Mouse (Mus musculus) ES-CJ7 (cell line): ENCODE measurements at regions not wholly inside any gene's neighbourhood (a gene's known extent, or its start where the extent isn't known, plus 50 kb on each side); places are given as distances from the start of the nearest gene placed in this dataset.

Experiments used
- DNase-seq: peaks from one replicate; pipeline ENCODE4 v3.0.0; 2011; ENCODE audit warnings: low read depth, low spot score

GRCm38 (mm10) chr15:62195440-62195839 is 1272.6 kb upstream of the A1bg start:
- no peak for DNase-seq

GRCm38 (mm10) chr15:62192706-62193105 is 1269.9 kb upstream of the A1bg start:
- DNase-seq = no peak

DNA sequence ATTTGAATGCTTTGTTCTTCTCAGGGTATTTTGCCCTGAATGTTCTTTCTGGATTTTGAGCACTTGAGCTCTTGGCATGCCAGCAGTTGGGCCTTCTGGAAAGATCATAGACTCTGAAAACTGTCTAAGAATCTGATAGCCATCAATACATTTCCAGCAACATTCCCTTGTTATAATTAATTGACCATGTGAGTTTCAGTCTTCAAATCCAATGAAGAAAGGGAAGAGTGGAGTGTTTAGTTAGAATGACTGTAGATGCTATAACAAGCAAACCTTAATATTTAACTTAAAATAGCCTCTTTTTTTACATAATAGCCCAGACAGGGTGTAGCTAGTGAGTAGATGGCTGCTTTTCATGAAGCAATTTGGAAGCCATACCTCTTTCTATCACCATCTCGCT is 1268.8 kb upstream of the A1bg start:
- no peak for DNase-seq

GRCm38 (mm10) chr15:62190977-62191614 is 1268.3 kb upstream of the A1bg start:
- no peak for DNase-seq

GRCm38 (mm10) chr15:62190224-62190910 is 1267.6 kb upstream of the A1bg start:
- DNase-seq = no peak

DNA sequence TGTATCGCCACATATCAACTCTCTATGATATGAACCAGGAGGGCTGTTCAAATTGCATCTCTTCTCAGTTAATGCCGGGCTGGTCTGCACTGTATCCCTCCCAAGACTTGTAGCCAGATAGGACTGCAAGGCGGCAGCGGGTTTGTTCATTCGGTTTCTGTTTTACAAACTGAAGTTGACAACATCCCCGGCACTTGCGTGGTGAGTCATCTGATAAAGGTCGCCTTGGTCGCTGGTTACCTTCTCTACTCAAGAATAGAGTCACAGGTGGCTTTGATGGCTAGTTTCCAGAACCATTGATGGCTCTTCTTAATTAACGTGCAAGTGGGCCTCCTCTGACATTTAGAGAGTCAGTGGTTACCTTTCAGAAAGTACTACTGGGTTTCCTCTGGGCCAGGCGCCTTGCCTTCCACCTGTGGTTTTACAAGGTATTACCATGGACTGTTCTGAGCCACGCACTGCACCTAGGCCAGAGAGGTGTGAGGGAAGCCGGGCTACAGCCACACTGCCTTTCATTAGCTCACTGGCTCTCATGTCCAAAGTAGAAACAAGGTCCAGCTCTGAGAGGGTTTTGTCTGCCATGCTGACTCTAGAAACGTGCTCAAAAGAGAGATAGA is 1266.9 kb upstream of the A1bg start:
- DNase-seq = no peak

GRCm38 (mm10) chr15:62186548-62186947 is 1263.7 kb upstream of the A1bg start:
- DNase-seq = no peak

GRCm38 (mm10) chr15:62183803-62184202 is 1261.0 kb upstream of the A1bg start:
- DNase-seq = no peak

- no peak for DNase-seq
Measured at GRCm38 (mm10) chr15:62181454-62181910, 1258.7 kb upstream of the A1bg start.

DNA sequence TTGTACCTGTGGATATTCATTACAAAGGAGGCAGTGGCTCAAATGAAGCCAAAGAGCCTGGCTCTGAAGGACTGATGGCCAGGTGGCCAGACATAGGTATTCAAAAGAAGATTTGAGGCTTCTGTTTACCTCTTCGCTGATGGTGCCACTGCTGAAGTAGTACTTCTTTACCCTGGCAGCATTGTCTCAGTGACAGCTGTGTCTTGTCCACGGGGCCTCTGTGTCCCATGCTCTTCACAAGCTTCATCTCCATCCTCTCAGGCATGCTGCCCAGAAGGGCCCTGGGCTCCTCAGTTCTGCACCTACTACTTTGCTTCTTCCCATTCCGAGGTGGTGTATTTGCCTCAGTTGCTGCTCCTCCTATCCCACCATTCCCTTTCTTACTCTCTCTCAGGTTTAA is 1257.9 kb upstream of the A1bg start:
- no peak for DNase-seq

DNA sequence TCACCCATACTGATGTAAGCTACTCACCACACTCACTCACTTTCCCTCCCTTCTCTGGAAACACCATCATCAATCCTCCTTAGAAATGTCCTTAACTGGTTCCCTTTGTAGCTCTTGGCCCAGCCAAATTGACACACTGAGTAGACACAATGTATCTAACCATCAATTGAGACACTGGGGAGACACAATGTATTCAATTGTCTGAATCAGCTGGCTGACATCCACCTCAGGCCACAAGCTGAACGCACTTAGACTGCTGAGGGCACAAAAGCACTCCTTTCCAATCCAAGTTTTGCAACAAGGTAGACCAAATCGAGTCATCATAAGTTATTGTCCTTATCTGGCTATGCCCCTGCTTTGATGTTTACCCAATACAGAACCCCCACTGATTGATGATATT is 1257.0 kb upstream of the A1bg start:
- no peak for DNase-seq

DNA sequence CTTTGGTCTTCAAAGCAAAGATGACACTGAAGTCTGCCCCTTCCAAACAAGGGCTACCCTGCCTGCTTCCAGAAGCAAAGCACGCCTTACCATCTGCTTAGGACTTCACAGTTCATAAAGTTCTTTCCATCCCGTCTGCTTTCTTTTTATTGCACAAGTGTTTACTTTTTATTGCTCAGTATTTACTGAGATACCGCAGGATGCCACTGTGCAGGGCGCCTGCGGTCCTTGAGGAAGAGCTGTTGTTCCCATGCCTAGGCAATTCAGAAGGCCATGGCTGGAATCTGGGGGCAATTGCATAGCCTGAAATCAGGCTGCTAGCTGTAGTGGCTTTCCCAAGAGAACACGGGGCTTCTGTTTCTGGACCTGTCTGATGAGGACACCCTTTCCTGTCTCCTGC is 1255.8 kb upstream of the A1bg start:
- no peak for DNase-seq

DNA sequence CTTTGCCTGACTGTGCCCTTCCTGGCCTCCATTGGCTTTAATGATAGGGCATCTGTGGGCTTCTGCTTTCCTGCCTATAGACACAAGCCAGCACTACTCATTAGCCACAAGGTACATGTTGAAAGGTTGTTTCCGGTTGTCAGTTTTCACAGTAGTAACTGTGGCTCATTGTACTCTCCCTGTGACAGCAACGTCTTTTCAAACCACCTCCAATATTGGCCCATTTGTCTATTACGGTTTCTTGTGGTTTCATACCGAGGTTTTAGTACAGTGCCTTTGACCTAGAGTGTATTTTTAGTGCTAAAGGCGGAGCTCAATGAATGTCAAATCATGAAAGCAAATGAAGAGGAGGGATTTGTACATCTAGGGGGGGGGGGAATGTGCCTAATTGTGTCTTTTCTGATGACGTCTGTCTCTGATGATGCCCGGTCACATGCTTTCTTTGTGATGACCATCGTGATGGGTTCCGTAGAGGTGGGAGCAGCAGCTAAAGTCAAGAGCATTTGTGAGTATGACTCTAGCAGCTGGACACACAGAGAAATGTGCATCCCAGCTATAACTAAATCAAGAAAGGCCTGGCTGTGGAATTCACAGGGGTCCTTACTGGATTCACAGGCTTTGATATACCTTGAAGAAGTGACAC is 1255.1 kb upstream of the A1bg start:
- DNase-seq = no peak

GRCm38 (mm10) chr15:62176076-62176475 is 1253.3 kb upstream of the A1bg start:
- no peak for DNase-seq

- no peak for DNase-seq
Measured at GRCm38 (mm10) chr15:62173633-62174543, 1251.1 kb upstream of the A1bg start.

GRCm38 (mm10) chr15:62171632-62172031 is 1248.8 kb upstream of the A1bg start:
- DNase-seq = no peak

DNA sequence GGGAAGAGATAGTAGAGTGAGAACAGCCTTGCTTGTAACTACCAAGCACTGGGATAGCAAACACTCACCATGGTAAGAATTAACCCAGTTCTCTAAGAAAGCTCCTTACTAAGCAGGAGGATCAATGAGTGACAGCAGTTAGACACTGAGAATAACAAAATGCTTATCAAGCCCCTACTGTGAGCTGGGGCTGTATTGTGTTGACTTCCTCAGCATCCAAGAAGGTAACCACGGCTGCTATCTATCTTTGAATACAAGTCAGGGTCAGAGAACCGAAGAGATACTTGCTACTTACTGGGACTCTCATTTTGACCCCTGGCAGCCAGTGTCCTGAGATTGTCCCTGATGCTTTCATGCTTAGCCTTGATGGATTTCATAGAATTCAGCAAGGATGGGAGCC is 1248.4 kb upstream of the A1bg start:
- DNase-seq = no peak

DNA sequence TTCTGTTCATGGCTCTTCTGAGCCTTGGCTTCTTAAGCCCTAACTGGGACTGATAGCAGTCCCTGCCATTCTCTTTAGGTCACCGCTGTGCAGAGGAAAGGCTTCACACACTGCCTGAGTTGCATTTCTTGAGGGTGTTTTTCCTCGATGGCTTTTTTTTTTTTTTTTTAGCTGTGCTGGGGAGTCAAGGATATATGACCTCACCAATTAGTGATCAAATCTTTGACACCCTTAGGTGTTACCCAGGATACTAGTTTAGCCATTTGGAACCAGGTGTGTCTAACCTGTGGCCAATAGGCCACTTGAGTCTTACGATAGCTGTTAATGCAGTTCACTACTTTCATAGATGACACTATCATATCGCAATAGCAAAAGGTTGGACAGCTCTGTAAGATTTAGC is 1247.5 kb upstream of the A1bg start:
- no peak for DNase-seq

GRCm38 (mm10) chr15:62169591-62170019 is 1246.8 kb upstream of the A1bg start:
- no peak for DNase-seq

DNA sequence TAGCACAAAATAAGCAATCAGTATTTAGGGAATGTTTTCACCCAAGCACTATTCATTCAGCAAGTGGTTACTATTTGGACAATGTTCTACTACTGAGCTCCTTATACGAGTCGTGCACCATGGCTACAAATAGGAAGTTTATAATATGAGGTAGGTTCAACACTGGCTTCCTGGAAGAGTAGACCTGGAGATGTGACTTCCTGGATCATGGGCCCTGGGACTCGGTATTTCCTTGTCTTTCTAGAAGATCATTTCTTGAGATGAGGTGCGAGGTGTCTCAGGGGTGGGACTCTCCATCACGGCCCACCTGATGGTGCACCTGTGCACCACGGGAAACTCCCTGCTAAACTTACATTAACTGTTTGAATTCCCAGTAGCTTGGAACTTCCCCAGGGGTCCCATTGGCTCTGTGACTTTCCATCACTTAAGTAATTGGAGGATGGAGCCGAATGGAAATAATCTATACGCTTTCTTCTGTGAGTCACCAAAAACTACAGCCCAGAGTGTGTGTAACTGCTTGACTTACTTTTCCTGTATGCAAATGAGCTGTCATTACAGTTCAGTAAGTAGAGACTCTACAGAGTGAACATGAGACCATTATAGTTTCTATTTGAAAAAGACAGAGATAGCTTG is 1246.3 kb upstream of the A1bg start:
- DNase-seq = no peak

GRCm38 (mm10) chr15:62168522-62168921 is 1245.7 kb upstream of the A1bg start:
- DNase-seq = no peak
